Mouse (Mus musculus) forebrain, embryonic 15.5 days (tissue): Measurements from ENCODE around the gene Ino80. TPM values are rescaled to one million over a fixed set of nuclear protein-coding genes. Genes with fewer than 3 reads are reported as not detected.

ENCODE experiments used
- ATAC-seq: fragments of 200-750 bp; cut with Nextera tagmentation; replicated peaks from 2 replicates; pipeline ENCODE4 v1.8.0; 2017; ENCODE audit warnings: mild to moderate bottlenecking, moderate TSS enrichment, moderate library complexity
- H3K27ac ChIP-seq: fragments of 300-500 bp; sonication (generic); replicated peaks from 2 replicates; pipeline ENCODE4 v1.5.1; 2015; ENCODE audit warnings: mild to moderate bottlenecking, inconsistent platforms
- H3K27me3 ChIP-seq: fragments of 300-500 bp; sonication (generic); 2 replicates; pipeline ENCODE4 v1.6.1; 2015; ENCODE audit warnings: inconsistent platforms
- H3K36me3 ChIP-seq: fragments of 300-500 bp; sonication (generic); 2 replicates; pipeline ENCODE4 v1.6.1; 2015; ENCODE audit warnings: mild to moderate bottlenecking, inconsistent platforms
- H3K4me1 ChIP-seq: fragments of 300-500 bp; sonication (generic); 2 replicates; pipeline ENCODE4 v1.6.1; 2015; ENCODE audit warnings: inconsistent platforms
- H3K4me2 ChIP-seq: fragments of 300-500 bp; sonication (generic); replicated peaks from 2 replicates; pipeline ENCODE4 v1.6.1; 2015; ENCODE audit warnings: mild to moderate bottlenecking, inconsistent platforms
- H3K4me3 ChIP-seq: fragments of 300-500 bp; sonication (generic); 2 replicates; pipeline ENCODE4 v1.5.1; 2015; ENCODE audit warnings: mild to moderate bottlenecking, inconsistent platforms
- H3K9ac ChIP-seq: fragments of 300-500 bp; sonication (generic); replicated peaks from 2 replicates; pipeline ENCODE4 v1.6.1; 2015; ENCODE audit warnings: mild to moderate bottlenecking, inconsistent platforms
- H3K9me3 ChIP-seq: fragments of 300-500 bp; sonication (generic); 2 replicates; pipeline ENCODE4 v1.6.1; 2016; ENCODE audit warnings: inconsistent platforms
- WGBS: fragments of 180-500 bp; shearing (Covaris S2); methylation state at CpG from one replicate; pipeline ENCODE4 v1.1.7; 2015; ENCODE audit warnings: mixed read lengths; 5-methylcytosine and 5-hydroxymethylcytosine counted together
- polyA plus RNA-seq: library from polyadenylated mRNA; unstranded; fragments of >200 nt; fragmentation: Nextera tagmentation; extraction: Ambion mirVana; gene quantifications from 2 replicates; pipeline ENCODE4 v1.2.1, GENCODE M21; 2015

The Ino80 gene
- polyA plus RNA-seq, 1 experiment from 2014 or later, result 3.4 TPM

GRCm38 (mm10) chr2:119496082-119496481 lies 18.6 kb upstream of the Ino80 start:
- H3K4me3 ChIP-seq, result no peak overlapping the region
- no peaks in the 10 kb centered on the region for H3K36me3 ChIP-seq
- 96% methylated on average over 2 of the region's 2 CpGs for WGBS
- no peak overlapping the region for H3K27ac ChIP-seq
- H3K9ac ChIP-seq, result no peak overlapping the region
- no peaks in the 10 kb centered on the region for H3K27me3 ChIP-seq
- no peak overlapping the region for H3K4me2 ChIP-seq
- H3K4me1 ChIP-seq, result no peaks in the 10 kb centered on the region
- H3K9me3 ChIP-seq, result no peaks in the 10 kb centered on the region
- ATAC-seq, result no peak

- WGBS, result 55% methylated on average over 5 of the region's 5 CpGs
Measured at GRCm38 (mm10) chr2:119491953-119492352, 14.5 kb upstream of the Ino80 start.

GRCm38 (mm10) chr2:119486488-119486887 lies 9.0 kb upstream of the Ino80 start:
- no peak overlapping the region for H3K27ac ChIP-seq
- no peaks in the 10 kb centered on the region for H3K27me3 ChIP-seq
- no peak overlapping the region for H3K9ac ChIP-seq
- ATAC-seq, result no peak
- no peak overlapping the region for H3K4me2 ChIP-seq
- no peaks in the 10 kb centered on the region for H3K4me1 ChIP-seq
- H3K9me3 ChIP-seq, result no peaks in the 10 kb centered on the region
- no peaks in the 10 kb centered on the region for H3K36me3 ChIP-seq
- no peak overlapping the region for H3K4me3 ChIP-seq
- WGBS, result 9% methylated on average over 4 of the region's 4 CpGs

More at GRCm38 (mm10) chr2:119491953-119492352, 14.5 kb upstream of the Ino80 start:
- no peak overlapping the region for H3K4me2 ChIP-seq
- no peak overlapping the region for H3K9ac ChIP-seq
- H3K4me3 ChIP-seq, result no peak overlapping the region
- H3K9me3 ChIP-seq, result no peaks in the 10 kb centered on the region
- H3K27me3 ChIP-seq, result no peaks in the 10 kb centered on the region
- no peak for ATAC-seq
- H3K36me3 ChIP-seq, result no peaks in the 10 kb centered on the region
- no peaks in the 10 kb centered on the region for H3K4me1 ChIP-seq
- H3K27ac ChIP-seq, result no peak overlapping the region

GRCm38 (mm10) chr2:119482307-119482706 lies 4.8 kb upstream of the Ino80 start:
- H3K9me3 ChIP-seq, result no peaks in the 10 kb centered on the region
- no peaks in the 10 kb centered on the region for H3K36me3 ChIP-seq
- no peak overlapping the region for H3K27ac ChIP-seq
- H3K9ac ChIP-seq, result no peak overlapping the region
- WGBS, result 95% methylated on average over 1 of the region's 1 CpGs
- no peaks in the 10 kb centered on the region for H3K27me3 ChIP-seq
- no peak overlapping the region for H3K4me3 ChIP-seq
- no peak overlapping the region for H3K4me2 ChIP-seq
- no peak for ATAC-seq
- peaks cover 9% of the 10 kb centered on the region for H3K4me1 ChIP-seq

- no peak for ATAC-seq
Measured at GRCm38 (mm10) chr2:119478397-119478749, 886 bp upstream of the Ino80 start.

GRCm38 (mm10) chr2:119476621-119477391 lies 681 bp downstream of the Ino80 start:
- Histone ChIP-seq H3K27ac (peak overlapping the region; percentile 98), H3K4me3 (peak overlapping the region; percentile 70), H3K9ac (peak overlapping the region; percentile 76), H3K36me3 (no peaks in the 10 kb centered on the region), H3K9me3 (no peaks in the 10 kb centered on the region), H3K4me1 (peaks cover 24% of the 10 kb centered on the region), H3K27me3 (no peaks in the 10 kb centered on the region), H3K4me2 (peak overlapping the region; percentile 74)
- under 1% methylated on average over 31 of the region's 44 CpGs for WGBS
- peak; percentile 77 for ATAC-seq

More at GRCm38 (mm10) chr2:119478397-119478749, 886 bp upstream of the Ino80 start:
- Histone ChIP-seq H3K27me3 (no peaks in the 10 kb centered on the region), H3K27ac (peak overlapping the region; percentile 98), H3K36me3 (no peaks in the 10 kb centered on the region), H3K9ac (peak overlapping the region; percentile 76), H3K4me1 (peaks cover 24% of the 10 kb centered on the region), H3K4me3 (peak overlapping the region; percentile 70), H3K9me3 (no peaks in the 10 kb centered on the region), H3K4me2 (peak overlapping the region; percentile 69)
- WGBS, result 14% methylated on average over 9 of the region's 9 CpGs

- Histone ChIP-seq H3K36me3 (no peaks in the 10 kb centered on the region), H3K27ac (no peak overlapping the region), H3K4me2 (peak overlapping the region; percentile 74), H3K27me3 (no peaks in the 10 kb centered on the region), H3K9ac (peak overlapping the region; percentile 76; the same call in 1 of the 2 replicates), H3K4me3 (peak overlapping the region; percentile 70), H3K4me1 (peaks cover 24% of the 10 kb centered on the region), H3K9me3 (no peaks in the 10 kb centered on the region)
- ATAC-seq, result no peak
- WGBS, result 27% methylated on average over 7 of the region's 7 CpGs
Measured at GRCm38 (mm10) chr2:119476166-119476565, 1.3 kb downstream of the Ino80 start.

- Histone ChIP-seq H3K4me2 (no peak overlapping the region), H3K9ac (no peak overlapping the region), H3K4me3 (no peak overlapping the region), H3K27ac (no peak overlapping the region), H3K4me1 (no peaks in the 10 kb centered on the region), H3K9me3 (no peaks in the 10 kb centered on the region), H3K36me3 (0 out of 2 replicates have a peak, but pooled peaks cover 2% of the 10 kb centered on the region), H3K27me3 (no peaks in the 10 kb centered on the region)
- WGBS, result 56% methylated on average over 4 of the region's 4 CpGs
- no peak for ATAC-seq
Measured at GRCm38 (mm10) chr2:119463945-119464344, 13.5 kb downstream of the Ino80 start.

GRCm38 (mm10) chr2:119463114-119463775 lies 14.2 kb downstream of the Ino80 start:
- Histone ChIP-seq H3K9ac (no peak overlapping the region), H3K4me2 (no peak overlapping the region), H3K4me1 (no peaks in the 10 kb centered on the region), H3K27me3 (no peaks in the 10 kb centered on the region), H3K36me3 (0 out of 2 replicates have a peak, but pooled peaks cover 2% of the 10 kb centered on the region), H3K27ac (no peak overlapping the region), H3K4me3 (no peak overlapping the region), H3K9me3 (no peaks in the 10 kb centered on the region)
- WGBS, result 94% methylated on average over 5 of the region's 5 CpGs
- no peak for ATAC-seq

- 98% methylated on average over 3 of the region's 3 CpGs for WGBS
Measured at GRCm38 (mm10) chr2:119461028-119461427, 16.5 kb downstream of the Ino80 start.

GRCm38 (mm10) chr2:119454558-119454957 lies 22.9 kb downstream of the Ino80 start:
- Histone ChIP-seq H3K27ac (no peak overlapping the region), H3K9ac (no peak overlapping the region), H3K36me3 (peaks cover 44% of the 10 kb centered on the region), H3K27me3 (no peaks in the 10 kb centered on the region), H3K4me3 (no peak overlapping the region), H3K9me3 (no peaks in the 10 kb centered on the region), H3K4me1 (no peaks in the 10 kb centered on the region), H3K4me2 (no peak overlapping the region)
- no peak for ATAC-seq
- WGBS, result 97% methylated on average over 3 of the region's 3 CpGs

More at GRCm38 (mm10) chr2:119461028-119461427, 16.5 kb downstream of the Ino80 start:
- no peak overlapping the region for H3K4me3 ChIP-seq
- no peak overlapping the region for H3K9ac ChIP-seq
- H3K4me1 ChIP-seq, result no peaks in the 10 kb centered on the region
- H3K27ac ChIP-seq, result no peak overlapping the region
- no peaks in the 10 kb centered on the region for H3K27me3 ChIP-seq
- H3K9me3 ChIP-seq, result no peaks in the 10 kb centered on the region
- no peak for ATAC-seq
- H3K4me2 ChIP-seq, result no peak overlapping the region
- peaks cover 7% of the 10 kb centered on the region for H3K36me3 ChIP-seq

- ATAC-seq, result no peak
- peaks cover 51% of the 10 kb centered on the region for H3K36me3 ChIP-seq
Measured at GRCm38 (mm10) chr2:119436988-119437387, 40.5 kb downstream of the Ino80 start.

More at GRCm38 (mm10) chr2:119436988-119437387, 40.5 kb downstream of the Ino80 start:
- WGBS, result 86% methylated on average over 1 of the region's 1 CpGs
- no peaks in the 10 kb centered on the region for H3K4me1 ChIP-seq
- H3K9ac ChIP-seq, result no peak overlapping the region
- H3K27me3 ChIP-seq, result no peaks in the 10 kb centered on the region
- H3K27ac ChIP-seq, result no peak overlapping the region
- no peak overlapping the region for H3K4me2 ChIP-seq
- no peaks in the 10 kb centered on the region for H3K9me3 ChIP-seq
- no peak overlapping the region for H3K4me3 ChIP-seq
